ENCODE assay signal across 13 mouse cellular contexts in genomic region chr10:117791171-117791470, GRCm38 (mm10). TPM values are rescaled to one million over a fixed set of nuclear protein-coding genes. Genes with fewer than 3 reads are reported as not detected.
DNase-seq lines count a peak whose midpoint lies in the region; ATAC-seq and TF ChIP-seq lines count a peak whose summit lies in the region.
"Had no signal": no experiment of that assay in that cellular context is flagged by ENCODE, and none has a peak within 500 bp of the region (broad histone marks: within the 10 kb centered on the region; RNA-seq: fewer than 3 reads in every experiment).

No protein-coding gene starts in this region.

- peak overlapping the region; percentile 98 for H3K4me3 ChIP-seq in heart, embryonic 13.5 days
- H3K4me3 ChIP-seq in stomach, embryonic 14.5 days (ENCODE audit: low read depth, low read length), result peak overlapping the region; percentile 95; the same call in 1 of the 2 replicates
- H3K4me3 ChIP-seq in stomach, postnatal 0 days (ENCODE audit: low read depth, low read length), result no peak overlapping the region
- H3K4me3 ChIP-seq in limb, embryonic 12.5 days (replicated peaks), result peak overlapping the region; percentile 87
- H3K4me3 ChIP-seq in stomach, embryonic 16.5 days (replicated peaks; ENCODE audit: low read length), result no peak overlapping the region

- no peak for DNase-seq in heart, adult 11 months
- no peak for DNase-seq in stomach, postnatal 0 days (ENCODE audit: low spot score)
- DNase-seq in cerebellum, adult 8-10 months, result no peak
- DNase-seq in adrenal gland, adult 8-10 months, result no peak
- DNase-seq: adrenal gland, adult 2 months; gastrocnemius, postnatal 25 days; right cerebral cortex, postnatal 4 days had no signal

- no peak for TF ChIP-seq CTCF in stomach, postnatal 0 days (IDR thresholded peaks at IDR 0.05; ENCODE audit: low read depth)

- WGBS in heart, embryonic 13.5 days, result 90% methylated on average over 2 of the region's 2 CpGs
- 92% methylated on average over 2 of the region's 2 CpGs for WGBS in stomach, embryonic 14.5 days
- 84% methylated on average over 2 of the region's 2 CpGs for WGBS in stomach, postnatal 0 days
- WGBS in limb, embryonic 12.5 days, result 90% methylated on average over 2 of the region's 2 CpGs
- 87% methylated on average over 2 of the region's 2 CpGs for WGBS in stomach, embryonic 16.5 days

- no peak for ATAC-seq in heart, embryonic 13.5 days (ENCODE audit: extremely low read depth, insufficient number of reproducible peaks, low FRiP score, low TSS enrichment)
- ATAC-seq in stomach, embryonic 14.5 days (ENCODE audit: insufficient number of reproducible peaks, insufficient read depth, low FRiP score, low read depth), result no peak
- no peak for ATAC-seq in stomach, postnatal 0 days (ENCODE audit: low FRiP score, low TSS enrichment)
- ATAC-seq in limb, embryonic 12.5 days (ENCODE audit: insufficient number of reproducible peaks, insufficient read depth, low FRiP score, low TSS enrichment, low read depth), result no peak
- no peak for ATAC-seq in stomach, embryonic 16.5 days (ENCODE audit: insufficient read depth, low FRiP score)

- no peak overlapping the region for H3K27ac ChIP-seq in heart, embryonic 13.5 days (replicated peaks)
- H3K27ac ChIP-seq in stomach, embryonic 14.5 days (ENCODE audit: low read length), result no peak overlapping the region
- H3K27ac ChIP-seq in stomach, postnatal 0 days (replicated peaks), result no peak overlapping the region
- H3K27ac ChIP-seq in limb, embryonic 12.5 days, result no peak overlapping the region
- no peak overlapping the region for H3K27ac ChIP-seq in stomach, embryonic 16.5 days (ENCODE audit: low read length)
- H3K27ac ChIP-seq: layer of hippocampus, adult 2 months; macrophage had no signal

- H3K36me3 ChIP-seq in heart, embryonic 13.5 days, result peaks cover 33% of the 10 kb centered on the region
- peaks cover 15% of the 10 kb centered on the region; the same call in 1 of the 2 replicates for H3K36me3 ChIP-seq in stomach, embryonic 14.5 days (ENCODE audit: control insufficient read depth, insufficient read depth, low read length)
- H3K36me3 ChIP-seq in stomach, postnatal 0 days (ENCODE audit: control insufficient read depth, insufficient read depth, low read length), result no peaks in the 10 kb centered on the region
- peaks cover 28% of the 10 kb centered on the region for H3K36me3 ChIP-seq in limb, embryonic 12.5 days
- peaks cover 4% of the 10 kb centered on the region for H3K36me3 ChIP-seq in stomach, embryonic 16.5 days (ENCODE audit: control insufficient read depth, insufficient read depth, low read length)

- H3K4me2 ChIP-seq in heart, embryonic 13.5 days, result peak overlapping the region; percentile 88
- peak overlapping the region; percentile 91 for H3K4me2 ChIP-seq in stomach, embryonic 14.5 days (replicated peaks; ENCODE audit: low read depth, low read length)
- H3K4me2 ChIP-seq in stomach, postnatal 0 days (replicated peaks; ENCODE audit: low read depth), result no peak overlapping the region
- H3K4me2 ChIP-seq in limb, embryonic 12.5 days, result peak overlapping the region; percentile 74
- peak overlapping the region; percentile 59 for H3K4me2 ChIP-seq in stomach, embryonic 16.5 days (ENCODE audit: low read depth, low read length)

- H3K9me3 ChIP-seq in heart, embryonic 13.5 days, result peaks cover under 1% of the 10 kb centered on the region; the same call in 1 of the 2 replicates
- H3K9me3 ChIP-seq in stomach, embryonic 14.5 days (ENCODE audit: control insufficient read depth, low read depth, low read length), result no peaks in the 10 kb centered on the region
- H3K9me3 ChIP-seq in stomach, postnatal 0 days (ENCODE audit: control insufficient read depth, low read length), result no peaks in the 10 kb centered on the region
- no peaks in the 10 kb centered on the region; the same call in 1 of the 2 replicates for H3K9me3 ChIP-seq in limb, embryonic 12.5 days
- H3K9me3 ChIP-seq in stomach, embryonic 16.5 days (replicated peaks; ENCODE audit: control insufficient read depth, low read length), result no peaks in the 10 kb centered on the region

- H3K4me1 ChIP-seq in heart, embryonic 13.5 days, result peaks cover 23% of the 10 kb centered on the region
- H3K4me1 ChIP-seq in stomach, embryonic 14.5 days (ENCODE audit: control insufficient read depth, insufficient read depth, low read length), result peaks cover 16% of the 10 kb centered on the region; the same call in 1 of the 2 replicates
- no peaks in the 10 kb centered on the region for H3K4me1 ChIP-seq in stomach, postnatal 0 days (replicated peaks; ENCODE audit: control insufficient read depth, insufficient read depth)
- H3K4me1 ChIP-seq in limb, embryonic 12.5 days (replicated peaks), result peaks cover 15% of the 10 kb centered on the region
- peaks cover 17% of the 10 kb centered on the region for H3K4me1 ChIP-seq in stomach, embryonic 16.5 days (ENCODE audit: control insufficient read depth, insufficient read depth, low read length)

- no peak for TF ChIP-seq EP300 in stomach, postnatal 0 days (optimal IDR thresholded peaks at IDR 0.05)

- peak overlapping the region; percentile 94 for H3K9ac ChIP-seq in heart, embryonic 13.5 days
- H3K9ac ChIP-seq in stomach, embryonic 14.5 days (replicated peaks; ENCODE audit: low read depth, low read length), result no peak overlapping the region; the same call in 1 of the 2 replicates
- no peak overlapping the region for H3K9ac ChIP-seq in stomach, postnatal 0 days (ENCODE audit: low read length)
- peak overlapping the region; percentile 81; the same call in 1 of the 2 replicates for H3K9ac ChIP-seq in limb, embryonic 12.5 days (replicated peaks)
- no peak overlapping the region for H3K9ac ChIP-seq in stomach, embryonic 16.5 days (ENCODE audit: low read length)

- no peaks in the 10 kb centered on the region for H3K27me3 ChIP-seq in heart, embryonic 13.5 days (replicated peaks)
- no peaks in the 10 kb centered on the region for H3K27me3 ChIP-seq in stomach, embryonic 14.5 days (ENCODE audit: control insufficient read depth, insufficient read depth, low read length)
- H3K27me3 ChIP-seq in stomach, postnatal 0 days (ENCODE audit: control insufficient read depth, insufficient read depth, low read length), result no peaks in the 10 kb centered on the region
- no peaks in the 10 kb centered on the region for H3K27me3 ChIP-seq in limb, embryonic 12.5 days
- no peaks in the 10 kb centered on the region for H3K27me3 ChIP-seq in stomach, embryonic 16.5 days (ENCODE audit: control insufficient read depth, insufficient read depth, low read length)

RNA-seq across cellular contexts. Expression of gene Nup107, which starts 1.4 kb away (rescaled TPM):
- polyA plus RNA-seq in heart, embryonic 13.5 days (2015; fragmentation: Nextera tagmentation; extraction: Ambion mirVana), result 40.2 and 44.1 TPM in 2 replicates
- 61.7 and 62.6 TPM in 2 replicates for polyA plus RNA-seq in stomach, embryonic 14.5 days (2014; fragmentation: Nextera tagmentation; extraction: Ambion mirVana)
- polyA plus RNA-seq in stomach, postnatal 0 days (2015; fragmentation: Nextera tagmentation; extraction: Ambion mirVana), result 14.4 and 16.5 TPM in 2 replicates
- 94.9 and 97.7 TPM in 2 replicates for polyA plus RNA-seq in limb, embryonic 12.5 days (2016; fragmentation: Nextera tagmentation; extraction: Ambion mirVana)
- 49.8 and 51.5 TPM in 2 replicates for polyA plus RNA-seq in stomach, embryonic 16.5 days (2015; fragmentation: Nextera tagmentation; extraction: Ambion mirVana)
- 10 to 100 TPM; 13.3 to 21.0 (median 15.6) TPM for total RNA-seq in adrenal gland, adult 8-10 months (2022)

RNA-seq across cellular contexts. Expression of gene Slc35e3, which starts 45.0 kb away (rescaled TPM):
- 8.2 and 8.5 TPM in 2 replicates for polyA plus RNA-seq in heart, embryonic 13.5 days (2015; fragmentation: Nextera tagmentation; extraction: Ambion mirVana)
- 13.0 and 13.1 TPM in 2 replicates for polyA plus RNA-seq in stomach, embryonic 14.5 days (2014; fragmentation: Nextera tagmentation; extraction: Ambion mirVana)
- 19.4 and 21.0 TPM in 2 replicates for polyA plus RNA-seq in stomach, postnatal 0 days (2015; fragmentation: Nextera tagmentation; extraction: Ambion mirVana)
- polyA plus RNA-seq in limb, embryonic 12.5 days (2016; fragmentation: Nextera tagmentation; extraction: Ambion mirVana), result 43.8 and 47.2 TPM in 2 replicates
- 14.2 and 15.1 TPM in 2 replicates for polyA plus RNA-seq in stomach, embryonic 16.5 days (2015; fragmentation: Nextera tagmentation; extraction: Ambion mirVana)
- total RNA-seq in adrenal gland, adult 8-10 months (2022), result 10 to 100 TPM; 16.6 to 24.2 (median 20.5) TPM

RNA-seq across cellular contexts. Expression of gene Rap1b, which starts 54.7 kb away (rescaled TPM):
- 119 and 129 TPM in 2 replicates for polyA plus RNA-seq in heart, embryonic 13.5 days (2015; fragmentation: Nextera tagmentation; extraction: Ambion mirVana)
- polyA plus RNA-seq in stomach, embryonic 14.5 days (2014; fragmentation: Nextera tagmentation; extraction: Ambion mirVana), result 178 and 194 TPM in 2 replicates
- 130 and 132 TPM in 2 replicates for polyA plus RNA-seq in stomach, postnatal 0 days (2015; fragmentation: Nextera tagmentation; extraction: Ambion mirVana)
- polyA plus RNA-seq in limb, embryonic 12.5 days (2016; fragmentation: Nextera tagmentation; extraction: Ambion mirVana), result 146 and 154 TPM in 2 replicates
- polyA plus RNA-seq in stomach, embryonic 16.5 days (2015; fragmentation: Nextera tagmentation; extraction: Ambion mirVana), result 166 and 176 TPM in 2 replicates
- 100 to 1,000 TPM; 111 to 128 (median 116) TPM for total RNA-seq in adrenal gland, adult 8-10 months (2022)

Comparison
In these comparisons a context has a peak if more than half of its experiments do, and no peak if none do; other contexts are left out.
1. H3K4me3 ChIP-seq: peak in heart, embryonic 13.5 days (single experiment), stomach, embryonic 14.5 days (single experiment) and limb, embryonic 12.5 days (single experiment); none in stomach, postnatal 0 days (single experiment) and stomach, embryonic 16.5 days (single experiment).
2. H3K9ac ChIP-seq: peak in heart, embryonic 13.5 days (single experiment) and limb, embryonic 12.5 days (single experiment); none in stomach, embryonic 14.5 days (single experiment), stomach, postnatal 0 days (single experiment) and stomach, embryonic 16.5 days (single experiment).